Mouse (Mus musculus): ENCODE data around the gene Smco2. TPM values are rescaled to one million over a fixed set of nuclear protein-coding genes. Genes with fewer than 3 reads are reported as not detected.

Smco2 gene
- polyA plus RNA-seq, 1 experiment from 2014 or later, result not detected

- no peaks in the 10 kb centered on the region for H3K4me1 ChIP-seq (replicated peaks)
- H3K27ac ChIP-seq (replicated peaks), result no peak overlapping the region
- WGBS, result 86% methylated on average over 4 of the region's 4 CpGs
- H3K4me3 ChIP-seq, result no peak overlapping the region
- no peak for ATAC-seq (ENCODE audit: low read depth)
- H3K9me3 ChIP-seq, result no peaks in the 10 kb centered on the region
- H3K36me3 ChIP-seq, result no peaks in the 10 kb centered on the region
- H3K27me3 ChIP-seq, result no peaks in the 10 kb centered on the region
- no peak overlapping the region for H3K9ac ChIP-seq
- H3K4me2 ChIP-seq, result no peak overlapping the region
Measured at GRCm38 (mm10) chr6:146865701-146866100, 15.8 kb downstream of the Smco2 start.

- Histone ChIP-seq H3K27me3 (no peaks in the 10 kb centered on the region), H3K9me3 (peaks cover 3% of the 10 kb centered on the region), H3K4me2 (no peak overlapping the region), H3K36me3 (no peaks in the 10 kb centered on the region), H3K9ac (no peak overlapping the region), H3K4me1 (replicated peaks) (no peaks in the 10 kb centered on the region), H3K27ac (replicated peaks) (no peak overlapping the region), H3K4me3 (no peak overlapping the region)
- ATAC-seq (ENCODE audit: low read depth), result no peak
- 96% methylated on average over 4 of the region's 4 CpGs for WGBS
Measured at GRCm38 (mm10) chr6:146871975-146872374, 22.1 kb downstream of the Smco2 start.

- no peaks in the 10 kb centered on the region for H3K27me3 ChIP-seq
- 90% methylated on average over 6 of the region's 6 CpGs for WGBS
- H3K4me3 ChIP-seq, result no peak overlapping the region
- no peaks in the 10 kb centered on the region for H3K4me1 ChIP-seq (replicated peaks)
- no peak overlapping the region for H3K9ac ChIP-seq
- ATAC-seq (ENCODE audit: low read depth), result no peak
- no peak overlapping the region for H3K4me2 ChIP-seq
- H3K9me3 ChIP-seq, result peaks cover 8% of the 10 kb centered on the region
- H3K27ac ChIP-seq (replicated peaks), result no peak overlapping the region
- H3K36me3 ChIP-seq, result no peaks in the 10 kb centered on the region
Measured at GRCm38 (mm10) chr6:146874415-146874814, 24.5 kb downstream of the Smco2 start.

- Histone ChIP-seq H3K27me3 (no peaks in the 10 kb centered on the region), H3K4me1 (replicated peaks) (no peaks in the 10 kb centered on the region), H3K4me3 (no peak overlapping the region), H3K9ac (no peak overlapping the region), H3K4me2 (no peak overlapping the region), H3K36me3 (no peaks in the 10 kb centered on the region), H3K9me3 (peaks cover 8% of the 10 kb centered on the region), H3K27ac (replicated peaks) (no peak overlapping the region)
- WGBS, result 88% methylated on average over 2 of the region's 2 CpGs
- no peak for ATAC-seq (ENCODE audit: low read depth)
Measured at GRCm38 (mm10) chr6:146876820-146877219, 26.9 kb downstream of the Smco2 start.

- 88% methylated on average over 12 of the region's 12 CpGs for WGBS
- peaks cover 8% of the 10 kb centered on the region for H3K9me3 ChIP-seq
- no peaks in the 10 kb centered on the region for H3K4me1 ChIP-seq (replicated peaks)
- no peak overlapping the region for H3K9ac ChIP-seq
- ATAC-seq (ENCODE audit: low read depth), result no peak
- no peak overlapping the region for H3K27ac ChIP-seq (replicated peaks)
- no peaks in the 10 kb centered on the region for H3K27me3 ChIP-seq
- no peaks in the 10 kb centered on the region for H3K36me3 ChIP-seq
- no peak overlapping the region for H3K4me3 ChIP-seq
- H3K4me2 ChIP-seq, result no peak overlapping the region
Measured at GRCm38 (mm10) chr6:146877425-146878045, 27.6 kb downstream of the Smco2 start.

GRCm38 (mm10) chr6:146878926-146879325 lies 29.0 kb downstream of the Smco2 start:
- Histone ChIP-seq H3K9me3 (peaks cover 8% of the 10 kb centered on the region), H3K27ac (replicated peaks) (no peak overlapping the region), H3K36me3 (no peaks in the 10 kb centered on the region), H3K27me3 (0 out of 2 replicates have a peak, but pooled peaks cover 4% of the 10 kb centered on the region), H3K4me3 (no peak overlapping the region), H3K9ac (no peak overlapping the region), H3K4me1 (replicated peaks) (no peaks in the 10 kb centered on the region), H3K4me2 (no peak overlapping the region)
- no peak for ATAC-seq (ENCODE audit: low read depth)
- WGBS, result 35% methylated on average over 10 of the region's 10 CpGs

- Histone ChIP-seq H3K36me3 (no peaks in the 10 kb centered on the region), H3K27me3 (peaks cover 13% of the 10 kb centered on the region), H3K27ac (replicated peaks) (no peak overlapping the region), H3K9ac (no peak overlapping the region), H3K4me1 (replicated peaks) (no peaks in the 10 kb centered on the region), H3K9me3 (peaks cover 8% of the 10 kb centered on the region), H3K4me2 (no peak overlapping the region), H3K4me3 (no peak overlapping the region)
- no peak for ATAC-seq (ENCODE audit: low read depth)
- WGBS, result 89% methylated on average over 9 of the region's 9 CpGs
Measured at GRCm38 (mm10) chr6:146879856-146880255, 30.0 kb downstream of the Smco2 start.

GRCm38 (mm10) chr6:146880296-146880695 lies 30.4 kb downstream of the Smco2 start:
- 92% methylated on average over 4 of the region's 4 CpGs for WGBS
- H3K4me3 ChIP-seq, result no peak overlapping the region
- no peak overlapping the region for H3K9ac ChIP-seq
- H3K4me1 ChIP-seq (replicated peaks), result no peaks in the 10 kb centered on the region
- no peak overlapping the region for H3K27ac ChIP-seq (replicated peaks)
- no peaks in the 10 kb centered on the region for H3K36me3 ChIP-seq
- H3K27me3 ChIP-seq, result peaks cover 16% of the 10 kb centered on the region
- H3K9me3 ChIP-seq, result peaks cover 8% of the 10 kb centered on the region
- ATAC-seq (ENCODE audit: low read depth), result no peak
- H3K4me2 ChIP-seq, result no peak overlapping the region

- Histone ChIP-seq H3K4me1 (replicated peaks) (0 out of 2 replicates have a peak, but pooled peaks cover 9% of the 10 kb centered on the region), H3K36me3 (no peaks in the 10 kb centered on the region), H3K27me3 (peaks cover 31% of the 10 kb centered on the region), H3K9me3 (peaks cover 3% of the 10 kb centered on the region; the same call in 1 of the 2 replicates), H3K4me3 (no peak overlapping the region), H3K4me2 (no peak overlapping the region), H3K27ac (replicated peaks) (no peak overlapping the region), H3K9ac (no peak overlapping the region)
- no peak for ATAC-seq (ENCODE audit: low read depth)
- WGBS, result 73% methylated on average over 13 of the region's 13 CpGs
Measured at GRCm38 (mm10) chr6:146881896-146882770, 32.2 kb downstream of the Smco2 start.

GRCm38 (mm10) chr6:146883426-146883825 lies 33.5 kb downstream of the Smco2 start:
- Histone ChIP-seq H3K4me2 (no peak overlapping the region), H3K27me3 (peaks cover 36% of the 10 kb centered on the region), H3K9me3 (no peaks in the 10 kb centered on the region), H3K27ac (replicated peaks) (no peak overlapping the region), H3K9ac (no peak overlapping the region), H3K4me3 (no peak overlapping the region), H3K4me1 (replicated peaks) (0 out of 2 replicates have a peak, but pooled peaks cover 10% of the 10 kb centered on the region), H3K36me3 (no peaks in the 10 kb centered on the region)
- no peak for ATAC-seq (ENCODE audit: low read depth)
- 63% methylated on average over 2 of the region's 2 CpGs for WGBS

- no peaks in the 10 kb centered on the region for H3K9me3 ChIP-seq
- no peak overlapping the region for H3K4me2 ChIP-seq
- no peak overlapping the region for H3K27ac ChIP-seq (replicated peaks)
- 90% methylated on average over 3 of the region's 3 CpGs for WGBS
- ATAC-seq (ENCODE audit: low read depth), result no peak
- H3K27me3 ChIP-seq, result peaks cover 43% of the 10 kb centered on the region
- H3K4me1 ChIP-seq (replicated peaks), result 0 out of 2 replicates have a peak, but pooled peaks cover 10% of the 10 kb centered on the region
- no peak overlapping the region for H3K9ac ChIP-seq
- H3K36me3 ChIP-seq, result no peaks in the 10 kb centered on the region
- H3K4me3 ChIP-seq, result no peak overlapping the region
Measured at GRCm38 (mm10) chr6:146884171-146884570, 34.3 kb downstream of the Smco2 start.

- WGBS, result 49% methylated on average over 4 of the region's 4 CpGs
- peaks cover 50% of the 10 kb centered on the region for H3K27me3 ChIP-seq
- no peaks in the 10 kb centered on the region for H3K36me3 ChIP-seq
- H3K9me3 ChIP-seq, result no peaks in the 10 kb centered on the region
- H3K27ac ChIP-seq (replicated peaks), result no peak overlapping the region
- ATAC-seq (ENCODE audit: low read depth), result no peak
- H3K4me3 ChIP-seq, result no peak overlapping the region
- H3K4me1 ChIP-seq (replicated peaks), result 0 out of 2 replicates have a peak, but pooled peaks cover 10% of the 10 kb centered on the region
- no peak overlapping the region for H3K9ac ChIP-seq
- no peak overlapping the region for H3K4me2 ChIP-seq
Measured at GRCm38 (mm10) chr6:146884851-146885250, 34.9 kb downstream of the Smco2 start.
